Mouse (Mus musculus): ENCODE measurements around the gene Pa2g4. TPM values are rescaled to one million over a fixed set of nuclear protein-coding genes. Genes with fewer than 3 reads are reported as not detected.

Pa2g4 gene
- polyA plus RNA-seq, 1 experiment = 396 TPM

DNA sequence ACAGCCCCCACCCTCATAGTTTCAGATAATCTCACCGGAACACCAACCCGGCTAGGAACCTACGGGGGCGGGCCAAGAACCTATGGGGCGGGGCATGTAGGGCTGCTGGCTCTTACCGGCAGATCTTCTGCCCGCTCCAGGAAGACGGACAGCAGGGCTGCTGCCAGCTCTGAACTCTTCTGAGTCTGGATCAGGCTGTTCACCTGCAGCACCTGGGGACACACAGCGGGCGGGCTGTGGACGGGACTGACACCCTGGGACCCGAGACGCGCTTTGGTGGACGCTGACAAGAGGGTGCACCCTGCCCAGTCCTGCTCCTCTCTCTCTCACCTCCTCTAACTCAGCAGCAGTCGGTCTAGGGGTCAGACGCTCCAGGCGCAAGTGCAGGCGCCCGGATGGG, 49.8 kb downstream of the Pa2g4 start:
- TF ChIP-seq POLR2A (IDR thresholded peaks at IDR 0.05; ENCODE audit: insufficient read depth, low read length) (no peak), CTCF (IDR thresholded peaks at IDR 0.05; ENCODE audit: low read depth, low read length) (no peak), EP300 (IDR thresholded peaks at IDR 0.05; ENCODE audit: insufficient read depth, low read depth, low read length) (no peak)
- Histone ChIP-seq H3K9me3 (replicated peaks; ENCODE audit: control insufficient read depth, insufficient read depth, low read length, poor library complexity, severe bottlenecking) (no peaks in the 10 kb centered on the region), H3K4me3 (ENCODE audit: low read depth, low read length) (peak overlapping the region; percentile 38), H3K36me3 (ENCODE audit: control insufficient read depth, insufficient read depth, low read length, poor library complexity, severe bottlenecking) (peaks cover 4% of the 10 kb centered on the region; the same call in 1 of the 2 replicates), H3K27ac (ENCODE audit: insufficient read depth, low read length) (no peak overlapping the region), H3K9ac (ENCODE audit: low read depth, poor library complexity, severe bottlenecking) (no peak overlapping the region), H3K4me1 (ENCODE audit: control insufficient read depth, insufficient read depth, low read length) (peaks cover 4% of the 10 kb centered on the region), H3K27me3 (ENCODE audit: control insufficient read depth, insufficient read depth, low read length, poor library complexity, severe bottlenecking) (no peaks in the 10 kb centered on the region)

DNA sequence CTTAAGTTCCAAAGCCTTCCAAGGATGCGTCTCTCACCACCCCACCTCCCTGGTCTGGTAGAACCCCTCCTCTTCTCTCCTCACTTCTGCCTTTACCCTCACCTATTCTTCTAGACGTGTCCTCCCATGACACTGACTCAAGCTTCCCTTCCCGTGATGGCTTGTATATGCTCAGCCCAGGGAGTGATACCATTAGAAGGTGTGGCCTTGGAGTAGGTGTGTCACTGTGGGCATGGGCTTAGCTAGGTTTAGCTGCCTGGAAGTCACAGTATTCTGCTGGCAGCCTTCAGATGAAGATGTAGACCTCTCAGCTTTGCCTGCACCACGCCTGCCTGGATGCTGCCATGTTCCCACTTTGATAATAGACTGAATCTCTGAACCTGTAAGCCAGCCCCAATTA, 50.7 kb downstream of the Pa2g4 start:
- H3K9ac ChIP-seq (ENCODE audit: low read depth, poor library complexity, severe bottlenecking) = no peak overlapping the region
- H3K4me3 ChIP-seq (ENCODE audit: low read depth, low read length) = no peak overlapping the region
- no peaks in the 10 kb centered on the region for H3K27me3 ChIP-seq (ENCODE audit: control insufficient read depth, insufficient read depth, low read length, poor library complexity, severe bottlenecking)
- no peaks in the 10 kb centered on the region for H3K9me3 ChIP-seq (replicated peaks; ENCODE audit: control insufficient read depth, insufficient read depth, low read length, poor library complexity, severe bottlenecking)
- H3K27ac ChIP-seq (ENCODE audit: insufficient read depth, low read length) = no peak overlapping the region
- TF ChIP-seq POLR2A (IDR thresholded peaks at IDR 0.05; ENCODE audit: insufficient read depth, low read length) (no peak), EP300 (IDR thresholded peaks at IDR 0.05; ENCODE audit: insufficient read depth, low read depth, low read length) (no peak), CTCF (IDR thresholded peaks at IDR 0.05; ENCODE audit: low read depth, low read length) (no peak)
- H3K4me1 ChIP-seq (ENCODE audit: control insufficient read depth, insufficient read depth, low read length) = peaks cover 4% of the 10 kb centered on the region
- H3K36me3 ChIP-seq (ENCODE audit: control insufficient read depth, insufficient read depth, low read length, poor library complexity, severe bottlenecking) = peaks cover 6% of the 10 kb centered on the region

DNA sequence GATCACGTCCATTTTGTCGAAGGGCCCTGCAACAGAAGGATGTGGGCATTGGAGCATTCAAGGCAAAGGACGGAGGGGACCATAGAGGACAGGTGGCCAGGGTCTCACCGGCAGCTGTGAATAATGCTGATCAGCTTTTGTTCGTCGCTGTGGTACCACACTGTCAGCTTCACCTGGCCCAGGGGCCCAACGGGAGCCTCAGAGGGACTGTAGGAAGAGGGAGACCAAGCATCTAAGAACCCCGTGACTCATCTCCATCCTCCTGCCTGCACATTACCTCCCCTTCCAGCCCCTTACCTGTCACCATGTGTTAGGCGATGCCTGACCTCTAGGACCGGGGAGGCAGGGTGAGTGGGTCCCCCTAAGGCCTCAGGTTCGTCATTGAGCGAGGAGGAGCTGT, 54.0 kb downstream of the Pa2g4 start:
- Histone ChIP-seq H3K4me3 (ENCODE audit: low read depth, low read length) (no peak overlapping the region), H3K27me3 (ENCODE audit: control insufficient read depth, insufficient read depth, low read length, poor library complexity, severe bottlenecking) (no peaks in the 10 kb centered on the region), H3K9ac (ENCODE audit: low read depth, poor library complexity, severe bottlenecking) (no peak overlapping the region), H3K9me3 (replicated peaks; ENCODE audit: control insufficient read depth, insufficient read depth, low read length, poor library complexity, severe bottlenecking) (no peaks in the 10 kb centered on the region), H3K4me1 (ENCODE audit: control insufficient read depth, insufficient read depth, low read length) (peaks cover 4% of the 10 kb centered on the region), H3K27ac (ENCODE audit: insufficient read depth, low read length) (no peak overlapping the region), H3K36me3 (ENCODE audit: control insufficient read depth, insufficient read depth, low read length, poor library complexity, severe bottlenecking) (peaks cover 6% of the 10 kb centered on the region)
- TF ChIP-seq CTCF (IDR thresholded peaks at IDR 0.05; ENCODE audit: low read depth, low read length) (no peak), EP300 (IDR thresholded peaks at IDR 0.05; ENCODE audit: insufficient read depth, low read depth, low read length) (no peak), POLR2A (IDR thresholded peaks at IDR 0.05; ENCODE audit: insufficient read depth, low read length) (no peak)

DNA sequence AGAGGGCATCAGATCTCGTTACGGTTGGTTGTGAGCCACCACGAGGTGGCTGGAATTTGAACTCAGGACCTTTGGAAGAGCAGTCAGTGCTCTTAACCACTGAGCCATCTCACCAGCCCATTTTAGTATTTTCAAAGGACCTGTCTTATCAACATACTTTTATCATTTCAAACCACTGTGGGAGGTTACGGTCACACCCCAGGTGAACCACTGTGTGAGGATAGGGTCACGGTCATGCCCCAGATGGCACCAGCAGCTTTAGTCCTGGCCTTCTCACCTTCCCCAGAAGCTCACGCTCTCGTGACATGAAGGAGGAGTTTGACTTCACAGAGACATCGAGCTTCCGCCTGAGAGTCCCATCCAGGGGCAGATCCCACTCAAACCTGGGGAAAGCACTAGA, 54.6 kb downstream of the Pa2g4 start:
- Histone ChIP-seq H3K4me3 (ENCODE audit: low read depth, low read length) (no peak overlapping the region), H3K27ac (ENCODE audit: insufficient read depth, low read length) (no peak overlapping the region), H3K36me3 (ENCODE audit: control insufficient read depth, insufficient read depth, low read length, poor library complexity, severe bottlenecking) (peaks cover 6% of the 10 kb centered on the region), H3K9me3 (replicated peaks; ENCODE audit: control insufficient read depth, insufficient read depth, low read length, poor library complexity, severe bottlenecking) (no peaks in the 10 kb centered on the region), H3K9ac (ENCODE audit: low read depth, poor library complexity, severe bottlenecking) (no peak overlapping the region), H3K27me3 (ENCODE audit: control insufficient read depth, insufficient read depth, low read length, poor library complexity, severe bottlenecking) (no peaks in the 10 kb centered on the region), H3K4me1 (ENCODE audit: control insufficient read depth, insufficient read depth, low read length) (peaks cover 4% of the 10 kb centered on the region)
- no peak for TF ChIP-seq EP300 (IDR thresholded peaks at IDR 0.05; ENCODE audit: insufficient read depth, low read depth, low read length)
- no peak for TF ChIP-seq CTCF (IDR thresholded peaks at IDR 0.05; ENCODE audit: low read depth, low read length)
- no peak for TF ChIP-seq POLR2A (IDR thresholded peaks at IDR 0.05; ENCODE audit: insufficient read depth, low read length)

DNA sequence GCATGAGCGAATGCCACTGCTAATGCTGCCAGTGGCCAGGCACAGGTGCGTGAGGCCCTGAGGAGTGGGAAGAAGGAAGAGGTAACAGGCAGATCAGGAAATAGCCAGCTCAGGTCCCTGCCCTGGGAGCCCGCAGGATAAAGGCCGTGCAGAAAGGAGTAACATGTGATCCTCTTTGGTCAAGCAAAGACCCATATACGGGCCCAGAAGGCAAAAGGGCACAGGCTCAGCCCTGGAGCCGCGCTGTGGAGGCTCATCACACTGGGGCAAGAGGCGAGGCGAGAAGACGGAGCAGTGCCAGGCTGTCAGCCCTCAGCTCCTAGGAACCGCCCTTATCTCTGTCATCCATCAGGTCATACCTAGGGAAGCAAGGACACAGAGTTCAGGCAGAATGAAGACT, 55.5 kb downstream of the Pa2g4 start:
- Histone ChIP-seq H3K36me3 (ENCODE audit: control insufficient read depth, insufficient read depth, low read length, poor library complexity, severe bottlenecking) (peaks cover 6% of the 10 kb centered on the region), H3K9me3 (replicated peaks; ENCODE audit: control insufficient read depth, insufficient read depth, low read length, poor library complexity, severe bottlenecking) (no peaks in the 10 kb centered on the region), H3K9ac (ENCODE audit: low read depth, poor library complexity, severe bottlenecking) (no peak overlapping the region), H3K27ac (ENCODE audit: insufficient read depth, low read length) (no peak overlapping the region), H3K27me3 (ENCODE audit: control insufficient read depth, insufficient read depth, low read length, poor library complexity, severe bottlenecking) (no peaks in the 10 kb centered on the region), H3K4me3 (ENCODE audit: low read depth, low read length) (no peak overlapping the region), H3K4me1 (ENCODE audit: control insufficient read depth, insufficient read depth, low read length) (no peaks in the 10 kb centered on the region)
- TF ChIP-seq POLR2A (IDR thresholded peaks at IDR 0.05; ENCODE audit: insufficient read depth, low read length) (no peak), CTCF (IDR thresholded peaks at IDR 0.05; ENCODE audit: low read depth, low read length) (no peak), EP300 (IDR thresholded peaks at IDR 0.05; ENCODE audit: insufficient read depth, low read depth, low read length) (no peak)

DNA sequence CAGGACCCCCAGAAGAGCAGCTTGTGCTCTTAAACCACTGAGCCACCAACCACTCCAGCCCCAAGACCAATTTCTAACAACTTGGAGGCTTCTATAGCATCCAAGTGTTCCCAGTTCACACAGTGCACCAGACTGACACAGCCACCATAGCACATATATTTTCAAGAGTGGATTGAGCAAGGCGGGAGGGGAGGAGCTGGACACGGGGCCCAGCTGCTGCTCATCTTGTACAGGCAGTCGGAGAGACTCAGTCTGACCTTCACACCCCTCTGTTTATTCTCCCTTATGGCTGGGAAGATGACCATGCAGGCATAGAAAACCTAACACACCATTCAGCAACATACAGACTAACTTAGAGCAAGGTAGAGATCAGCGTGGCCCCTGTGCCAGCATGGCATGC, 56.0 kb downstream of the Pa2g4 start:
- H3K4me3 ChIP-seq (ENCODE audit: low read depth, low read length) = no peak overlapping the region
- H3K4me1 ChIP-seq (ENCODE audit: control insufficient read depth, insufficient read depth, low read length) = no peaks in the 10 kb centered on the region
- peaks cover 6% of the 10 kb centered on the region for H3K36me3 ChIP-seq (ENCODE audit: control insufficient read depth, insufficient read depth, low read length, poor library complexity, severe bottlenecking)
- H3K9me3 ChIP-seq (replicated peaks; ENCODE audit: control insufficient read depth, insufficient read depth, low read length, poor library complexity, severe bottlenecking) = no peaks in the 10 kb centered on the region
- H3K9ac ChIP-seq (ENCODE audit: low read depth, poor library complexity, severe bottlenecking) = no peak overlapping the region
- TF ChIP-seq POLR2A (IDR thresholded peaks at IDR 0.05; ENCODE audit: insufficient read depth, low read length) (no peak), CTCF (IDR thresholded peaks at IDR 0.05; ENCODE audit: low read depth, low read length) (no peak), EP300 (IDR thresholded peaks at IDR 0.05; ENCODE audit: insufficient read depth, low read depth, low read length) (no peak)
- H3K27ac ChIP-seq (ENCODE audit: insufficient read depth, low read length) = no peak overlapping the region
- H3K27me3 ChIP-seq (ENCODE audit: control insufficient read depth, insufficient read depth, low read length, poor library complexity, severe bottlenecking) = no peaks in the 10 kb centered on the region
